Mouse (Mus musculus): ENCODE measurements around the gene Gm47996.

DNA sequence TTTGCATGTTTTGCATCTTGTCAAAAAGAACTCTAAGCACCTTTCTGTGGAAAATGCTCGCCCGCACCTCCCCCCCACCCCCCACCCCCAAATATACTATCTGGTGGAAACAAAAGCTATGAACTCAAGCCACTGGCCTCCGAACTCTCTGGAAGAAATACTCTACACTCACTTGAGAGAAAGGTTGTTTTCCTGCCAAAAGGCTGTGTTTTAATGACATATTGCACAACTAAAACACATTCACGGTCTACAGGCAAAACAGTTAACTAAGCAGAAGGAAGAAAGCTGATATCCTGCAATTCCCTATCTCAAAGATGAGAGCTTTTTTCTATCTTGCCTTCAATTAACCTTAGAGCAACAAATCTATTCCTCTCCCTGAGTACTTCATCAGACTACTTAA, 33.4 kb downstream of the Gm47996 start:
- no peak for TF ChIP-seq POLR2A (IDR thresholded peaks at IDR 0.05; ENCODE audit: low read depth, low read length)
- TF ChIP-seq CTCF (IDR thresholded peaks at IDR 0.05; ENCODE audit: extremely low read depth, insufficient read depth, insufficient read length, insufficient replicate concordance): no peak

Measured in spleen, adult 2 months (tissue).